Mouse (Mus musculus) limb, embryonic 10.5 days (tissue): ENCODE measurements around the gene Prss57. TPM values are rescaled to one million over a fixed set of nuclear protein-coding genes. Genes with fewer than 3 reads are reported as not detected.

Experiments
- DNase-seq: peaks from one replicate; pipeline ENCODE4 v3.0.0-alpha.2; 2017; ENCODE audit warnings: low spot score
- H3K27ac ChIP-seq: fragments of 300-500 bp; sonication (generic); 2 replicates; pipeline ENCODE4 v1.5.1; 2016; ENCODE audit warnings: mild to moderate bottlenecking
- H3K27me3 ChIP-seq: fragments of 300-500 bp; sonication (generic); 2 replicates; pipeline ENCODE4 v1.6.1; 2016; ENCODE audit warnings: low read depth, mild to moderate bottlenecking; ENCODE audit not compliant: poor library complexity, severe bottlenecking
- H3K36me3 ChIP-seq: fragments of 300-500 bp; sonication (generic); 2 replicates; pipeline ENCODE4 v1.6.1; 2016; ENCODE audit warnings: mild to moderate bottlenecking, moderate library complexity
- H3K4me1 ChIP-seq: fragments of 300-500 bp; sonication (generic); 2 replicates; pipeline ENCODE4 v1.6.1; 2016
- H3K4me3 ChIP-seq: fragments of 300-500 bp; sonication (generic); 2 replicates; pipeline ENCODE4 v1.5.1; 2016; ENCODE audit warnings: mild to moderate bottlenecking, moderate library complexity
- H3K9me3 ChIP-seq: fragments of 300-500 bp; sonication (generic); replicated peaks from 2 replicates; pipeline ENCODE4 v1.6.1; 2016; ENCODE audit warnings: mild to moderate bottlenecking
- WGBS: fragments of 180-500 bp; shearing (Covaris S2); methylation state at CpG from one replicate; pipeline ENCODE4 v1.1.7; 2016; 5-methylcytosine and 5-hydroxymethylcytosine counted together
- polyA plus RNA-seq: library from polyadenylated mRNA; unstranded; fragments of >200 nt; fragmentation: Nextera tagmentation; extraction: Ambion mirVana; gene quantifications from 2 replicates; pipeline ENCODE4 v1.2.1, GENCODE M21; 2016

The Prss57 gene
- polyA plus RNA-seq, 1 experiment from 2014 or later = 0.19 TPM

GRCm38 (mm10) chr10:79803716-79804323, 13.1 kb upstream of the Prss57 start:
- peak overlapping the region; percentile 77 for H3K27ac ChIP-seq
- H3K27me3 ChIP-seq = no peaks in the 10 kb centered on the region
- peak overlapping the region; percentile 44 for H3K4me3 ChIP-seq
- peak; percentile 95 for DNase-seq
- WGBS = 11% methylated on average over 29 of the region's 29 CpGs
- no peaks in the 10 kb centered on the region for H3K9me3 ChIP-seq
- H3K36me3 ChIP-seq = peaks cover 46% of the 10 kb centered on the region
- peaks cover 70% of the 10 kb centered on the region for H3K4me1 ChIP-seq

GRCm38 (mm10) chr10:79802331-79802971, 11.7 kb upstream of the Prss57 start:
- H3K4me3 ChIP-seq = no peak overlapping the region; the same call in 1 of the 2 replicates
- no peak for DNase-seq
- WGBS = 52% methylated on average over 11 of the region's 11 CpGs
- no peaks in the 10 kb centered on the region for H3K9me3 ChIP-seq
- H3K27ac ChIP-seq = peak overlapping the region; percentile 77
- H3K36me3 ChIP-seq = peaks cover 36% of the 10 kb centered on the region
- H3K4me1 ChIP-seq = peaks cover 76% of the 10 kb centered on the region
- H3K27me3 ChIP-seq = no peaks in the 10 kb centered on the region

DNA sequence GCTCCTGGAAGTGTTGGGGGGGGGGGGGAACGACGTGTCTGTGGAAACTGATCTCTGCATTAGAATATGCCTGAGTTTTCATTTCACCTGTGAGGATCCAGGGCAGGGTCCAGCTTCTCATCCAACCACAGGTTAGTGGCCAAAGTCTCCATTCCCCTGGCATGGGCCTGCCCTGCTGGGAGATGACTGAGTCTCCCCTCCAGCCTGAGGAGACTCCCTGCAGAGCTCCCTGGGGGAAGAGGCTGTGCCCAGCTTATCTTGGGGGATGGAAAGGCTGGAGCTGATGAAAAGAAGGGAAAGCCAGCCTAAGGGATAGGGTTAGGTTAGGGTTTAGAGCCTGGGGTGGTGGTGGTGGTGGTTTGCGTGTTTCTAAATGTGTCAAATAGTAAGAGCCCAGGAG, 11.1 kb upstream of the Prss57 start:
- DNase-seq = no peak
- Histone ChIP-seq H3K4me3 (no peak overlapping the region; the same call in 1 of the 2 replicates), H3K27me3 (no peaks in the 10 kb centered on the region), H3K36me3 (peaks cover 30% of the 10 kb centered on the region), H3K4me1 (peaks cover 76% of the 10 kb centered on the region), H3K9me3 (no peaks in the 10 kb centered on the region), H3K27ac (peak overlapping the region; percentile 77)
- 24% methylated on average over 3 of the region's 3 CpGs for WGBS

DNA sequence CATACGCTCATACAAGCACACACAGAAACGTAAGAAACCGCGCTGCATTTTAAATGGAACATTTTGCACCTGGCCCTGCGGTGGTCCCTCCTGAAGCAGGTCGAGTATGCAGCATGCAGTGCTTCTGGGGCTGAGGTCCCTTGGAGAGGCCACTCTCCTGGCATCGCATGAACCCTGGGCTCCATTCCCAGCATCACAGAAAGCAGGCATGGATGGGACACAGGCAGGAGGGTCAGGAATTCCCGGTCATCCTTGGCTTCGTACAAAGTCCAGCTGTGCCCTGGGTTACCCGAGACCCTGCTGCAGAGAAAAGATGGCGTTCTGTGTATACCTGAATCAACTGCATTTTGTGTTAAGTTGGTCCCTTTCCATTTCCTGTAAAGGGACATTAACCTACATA, 9.7 kb upstream of the Prss57 start:
- no peak for DNase-seq
- H3K27ac ChIP-seq = 0 out of 2 replicates have a peak overlapping the region, but pooled peaks have one; percentile 25
- H3K36me3 ChIP-seq = peaks cover 33% of the 10 kb centered on the region
- H3K4me1 ChIP-seq = peaks cover 66% of the 10 kb centered on the region
- no peak overlapping the region for H3K4me3 ChIP-seq
- WGBS = 89% methylated on average over 11 of the region's 11 CpGs
- no peaks in the 10 kb centered on the region for H3K27me3 ChIP-seq
- no peaks in the 10 kb centered on the region for H3K9me3 ChIP-seq

- H3K36me3 ChIP-seq = peaks cover 30% of the 10 kb centered on the region
- H3K27ac ChIP-seq = no peak overlapping the region
- DNase-seq = no peak
- no peaks in the 10 kb centered on the region for H3K27me3 ChIP-seq
- H3K4me1 ChIP-seq = peaks cover 62% of the 10 kb centered on the region
- 90% methylated on average over 12 of the region's 12 CpGs for WGBS
- no peak overlapping the region for H3K4me3 ChIP-seq
- no peaks in the 10 kb centered on the region for H3K9me3 ChIP-seq
Measured at GRCm38 (mm10) chr10:79798289-79798928, 7.6 kb upstream of the Prss57 start.

DNA sequence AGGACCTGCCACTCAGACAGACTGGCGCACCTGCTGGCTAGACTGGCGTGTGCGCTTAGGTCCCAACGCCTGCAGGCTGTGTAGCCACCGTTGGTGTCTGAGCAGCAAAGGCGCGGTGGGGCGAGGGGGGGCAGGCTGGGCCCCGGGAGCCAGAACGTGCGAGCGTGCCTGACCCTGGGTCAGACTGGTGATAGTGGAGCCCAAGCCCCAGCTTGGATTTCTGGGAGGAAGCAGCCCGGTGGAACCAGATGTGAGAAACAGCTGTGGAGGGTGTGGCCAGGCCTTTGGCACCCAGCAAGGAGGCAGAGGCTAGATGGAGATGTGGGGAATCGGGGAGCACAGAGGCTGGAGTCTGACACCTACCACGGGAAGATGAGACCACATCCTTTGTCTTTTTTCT, 6.6 kb upstream of the Prss57 start:
- Histone ChIP-seq H3K36me3 (peaks cover 30% of the 10 kb centered on the region), H3K27ac (peak overlapping the region; percentile 5; the same call in 1 of the 2 replicates), H3K4me1 (peaks cover 56% of the 10 kb centered on the region), H3K27me3 (no peaks in the 10 kb centered on the region), H3K9me3 (no peaks in the 10 kb centered on the region), H3K4me3 (peak overlapping the region; percentile 3; the same call in 1 of the 2 replicates)
- DNase-seq = no peak
- 29% methylated on average over 15 of the region's 15 CpGs for WGBS

- no peak for DNase-seq
- Histone ChIP-seq H3K27ac (no peak overlapping the region), H3K4me3 (no peak overlapping the region), H3K36me3 (peaks cover 29% of the 10 kb centered on the region), H3K4me1 (peaks cover 43% of the 10 kb centered on the region), H3K9me3 (no peaks in the 10 kb centered on the region), H3K27me3 (no peaks in the 10 kb centered on the region)
- 96% methylated on average over 3 of the region's 3 CpGs for WGBS
Measured at GRCm38 (mm10) chr10:79795905-79796304, 5.1 kb upstream of the Prss57 start.

- Histone ChIP-seq H3K9me3 (no peaks in the 10 kb centered on the region), H3K4me1 (peaks cover 38% of the 10 kb centered on the region), H3K36me3 (peaks cover 15% of the 10 kb centered on the region), H3K4me3 (peak overlapping the region; percentile 92), H3K27me3 (no peaks in the 10 kb centered on the region), H3K27ac (peak overlapping the region; percentile 96)
- 8% methylated on average over 10 of the region's 10 CpGs for WGBS
- peak; percentile 65 for DNase-seq
Measured at GRCm38 (mm10) chr10:79794491-79794931, 3.8 kb upstream of the Prss57 start.

DNA sequence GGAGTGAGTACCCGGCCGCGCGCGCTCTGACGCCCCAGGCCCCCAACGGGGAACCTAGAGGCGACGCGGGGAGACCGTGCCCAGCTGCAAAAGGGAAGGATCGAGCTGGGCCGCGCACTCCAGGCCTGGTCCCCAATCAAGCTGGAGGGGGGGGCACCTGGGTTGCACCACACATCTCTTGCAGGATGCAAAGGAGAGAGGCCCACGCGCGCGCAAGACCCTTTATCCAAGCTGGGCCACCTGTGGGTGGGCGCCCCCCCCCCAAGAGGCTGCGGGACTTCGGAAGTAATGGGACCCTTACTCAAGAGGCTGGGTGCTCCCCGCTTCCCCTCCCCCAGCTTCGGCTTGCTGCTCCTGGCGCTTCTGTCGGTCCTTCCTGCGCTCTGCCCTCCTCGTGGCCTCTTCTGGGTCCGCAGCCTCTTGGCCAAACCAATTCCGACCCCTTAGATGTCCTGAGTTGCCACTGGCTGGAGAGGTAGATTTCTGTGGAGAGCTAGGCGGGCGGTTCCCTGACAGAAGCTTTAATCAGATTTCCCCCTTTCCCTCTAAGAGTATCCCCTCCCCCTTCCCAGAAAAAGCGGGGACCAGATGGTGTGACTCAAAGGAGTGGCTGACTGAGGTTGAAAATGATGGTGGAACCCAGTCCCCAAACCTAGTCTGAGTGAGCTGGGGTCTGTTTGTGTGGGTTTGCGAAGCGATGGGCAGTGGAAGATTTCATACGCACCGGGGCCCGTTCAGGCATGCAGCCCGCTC, 3.2 kb upstream of the Prss57 start:
- H3K9me3 ChIP-seq = no peaks in the 10 kb centered on the region
- no peaks in the 10 kb centered on the region; the same call in 1 of the 2 replicates for H3K27me3 ChIP-seq
- peaks cover 38% of the 10 kb centered on the region for H3K4me1 ChIP-seq
- peak overlapping the region; percentile 92 for H3K4me3 ChIP-seq
- H3K27ac ChIP-seq = peak overlapping the region; percentile 96
- WGBS = 1% methylated on average over 38 of the region's 38 CpGs
- peaks cover 11% of the 10 kb centered on the region for H3K36me3 ChIP-seq
- DNase-seq = peak; percentile 68

DNA sequence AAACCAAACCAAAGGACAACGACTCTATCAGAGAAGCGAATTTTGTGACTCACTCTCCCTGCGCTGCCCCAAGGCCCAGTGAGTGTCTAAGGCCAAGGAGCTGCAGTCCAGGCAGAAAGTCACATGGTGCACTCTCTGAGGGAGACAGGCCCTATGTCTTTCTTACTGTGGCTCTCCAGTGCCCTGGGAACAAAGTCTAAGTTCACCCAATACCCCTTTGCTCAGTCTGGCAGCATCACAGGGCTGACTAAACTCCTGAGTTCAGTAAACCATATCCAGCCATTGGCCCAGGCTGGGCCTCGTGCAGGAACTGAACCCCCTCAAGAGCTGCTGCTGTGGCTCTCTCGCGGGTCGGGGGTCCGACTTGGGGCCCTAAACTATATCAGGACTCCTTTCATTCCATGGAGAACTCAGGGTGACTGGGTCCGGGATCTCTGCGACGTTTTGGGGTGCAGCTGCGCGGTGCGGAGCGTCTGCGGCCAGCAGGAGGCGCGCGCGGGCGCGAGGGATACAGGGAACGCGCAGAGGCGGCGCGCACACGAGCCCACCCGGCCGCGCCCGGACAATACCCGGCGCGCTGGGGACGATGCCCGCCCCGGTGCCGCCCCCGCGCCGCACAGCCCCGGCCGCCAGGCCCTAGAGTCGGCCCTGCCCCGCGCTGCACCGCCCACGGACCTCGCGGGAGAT, 2.4 kb upstream of the Prss57 start, which contains the start of gene Palm:
Gene Palm, plus strand, starts transcription at position 522 of the 687 bp plus-strand sequence.
- 6% methylated on average over 50 of the region's 51 CpGs for WGBS
- DNase-seq = peak; percentile 88
- Histone ChIP-seq H3K27me3 (no peaks in the 10 kb centered on the region; the same call in 1 of the 2 replicates), H3K36me3 (peaks cover 11% of the 10 kb centered on the region), H3K4me1 (peaks cover 37% of the 10 kb centered on the region), H3K27ac (peak within 1 kb of the TSS; percentile 96), H3K4me3 (peak within 1 kb of the TSS; percentile 92), H3K9me3 (no peaks in the 10 kb centered on the region)

GRCm38 (mm10) chr10:79792339-79793040, 1.7 kb upstream of the Prss57 start:
- WGBS = 79% methylated on average over 5 of the region's 5 CpGs
- H3K4me3 ChIP-seq = 0 out of 2 replicates have a peak overlapping the region, but pooled peaks have one; percentile 92
- no peak for DNase-seq
- peak overlapping the region; percentile 96; the same call in 1 of the 2 replicates for H3K27ac ChIP-seq
- peaks cover 6% of the 10 kb centered on the region for H3K36me3 ChIP-seq
- peaks cover 32% of the 10 kb centered on the region for H3K4me1 ChIP-seq
- H3K9me3 ChIP-seq = no peaks in the 10 kb centered on the region
- H3K27me3 ChIP-seq = no peaks in the 10 kb centered on the region; the same call in 1 of the 2 replicates
